Mouse (Mus musculus): Measurements from ENCODE around the gene Vmn1r158. TPM values are rescaled to one million over a fixed set of nuclear protein-coding genes. Genes with fewer than 3 reads are reported as not detected.
"Not testable (repeated sequence)": the region's sequence is repeated elsewhere in the genome, so short reads cannot be mapped to it uniquely, and the experiment has no call there.

Vmn1r158 gene
- not detected in 2 replicates for polyA plus RNA-seq (2012; rRNA removed)

DNA sequence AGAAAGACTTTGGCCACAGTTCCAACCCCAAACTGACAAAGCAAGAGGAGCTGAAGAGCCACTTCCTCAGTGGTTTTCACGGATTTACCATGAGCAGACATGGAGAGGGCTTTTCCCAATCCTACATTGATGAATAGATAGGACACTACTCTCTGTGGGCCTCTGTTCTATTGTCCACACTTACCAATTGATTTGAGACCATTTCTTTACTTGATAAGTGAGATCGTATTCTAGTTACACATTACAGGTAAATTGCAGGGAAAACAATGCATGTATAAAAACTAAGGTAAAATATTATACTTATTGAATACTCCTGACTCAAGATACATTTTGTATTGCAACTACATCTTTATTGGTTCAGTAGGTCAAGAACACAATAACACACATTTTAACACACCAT is at the start of gene Vmn1r158:
Vmn1r158 (minus strand) TSS at position 101 of the 400 bp plus-strand sequence.
- H3K27me3 ChIP-seq (ENCODE audit: control insufficient read depth, insufficient read depth, low read length); H3K4me1 ChIP-seq (ENCODE audit: control insufficient read depth, insufficient read depth, insufficient read length); H3K4me3 ChIP-seq (ENCODE audit: extremely low read depth, insufficient read depth, insufficient read length); DNase-seq (ENCODE audit: low read depth in 1 of 2, low spot score in 2 of 2); H3K27ac ChIP-seq (ENCODE audit: insufficient read depth, low read length); H3K36me3 ChIP-seq (ENCODE audit: control insufficient read depth, insufficient read depth, low read length): not testable (repeated sequence)
- WGBS = 58% methylated on average over 2 of the region's 2 CpGs

DNA sequence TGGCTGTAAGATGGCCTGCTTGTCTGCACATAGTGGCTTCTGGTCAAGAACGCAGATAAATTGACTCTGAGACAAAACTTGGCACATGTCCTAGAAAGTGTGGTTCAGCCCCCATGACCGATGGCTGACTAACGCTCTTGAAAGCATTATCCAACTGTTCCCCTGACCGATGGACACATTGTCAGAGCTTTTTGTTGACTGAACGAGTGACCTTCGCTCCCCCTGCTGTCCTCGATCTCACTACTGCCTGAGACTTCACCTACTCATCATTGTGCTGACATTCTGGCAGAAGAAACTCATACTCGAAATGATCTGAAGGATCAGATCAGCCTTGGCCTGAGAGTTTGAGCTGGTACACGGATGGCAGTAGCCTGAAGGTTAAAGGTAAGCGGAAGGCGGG is 14.6 kb downstream of the Vmn1r158 start:
- not testable (repeated sequence) for H3K4me1 ChIP-seq (ENCODE audit: control insufficient read depth, insufficient read depth, insufficient read length); H3K36me3 ChIP-seq (ENCODE audit: control insufficient read depth, insufficient read depth, low read length); H3K27ac ChIP-seq (ENCODE audit: insufficient read depth, low read length); H3K27me3 ChIP-seq (ENCODE audit: control insufficient read depth, insufficient read depth, low read length); DNase-seq (ENCODE audit: low read depth in 1 of 2, low spot score in 2 of 2); H3K4me3 ChIP-seq (ENCODE audit: extremely low read depth, insufficient read depth, insufficient read length)
- 92% methylated on average over 7 of the region's 11 CpGs for WGBS

DNA sequence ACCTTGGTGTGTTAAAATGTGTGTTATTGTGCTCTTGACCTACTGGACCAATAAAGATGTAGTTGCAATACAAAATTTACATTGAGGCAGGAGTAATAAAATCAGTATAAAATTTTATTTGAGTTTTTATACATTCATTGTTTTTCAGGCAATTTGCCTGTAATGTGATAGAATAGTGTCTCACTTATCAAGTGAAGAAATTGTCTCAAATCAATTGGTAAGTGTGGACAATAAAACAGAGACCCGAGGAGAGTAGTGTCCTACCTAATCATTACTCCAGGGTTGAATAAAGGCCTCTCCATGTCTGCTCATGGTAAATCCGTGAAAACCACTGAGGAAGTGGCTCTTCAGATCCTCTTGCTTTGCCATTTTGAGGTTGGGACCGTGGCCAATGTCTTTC is 29.2 kb downstream of the Vmn1r158 start, which contains the start of gene Vmn1r157:
Vmn1r157 (plus strand) TSS at position 301 of the 400 bp plus-strand sequence.
- H3K4me3 ChIP-seq (ENCODE audit: extremely low read depth, insufficient read depth, insufficient read length); H3K27me3 ChIP-seq (ENCODE audit: control insufficient read depth, insufficient read depth, low read length); DNase-seq (ENCODE audit: low read depth in 1 of 2, low spot score in 2 of 2); H3K4me1 ChIP-seq (ENCODE audit: control insufficient read depth, insufficient read depth, insufficient read length); H3K36me3 ChIP-seq (ENCODE audit: control insufficient read depth, insufficient read depth, low read length); H3K27ac ChIP-seq (ENCODE audit: insufficient read depth, low read length): not testable (repeated sequence)
- 28% methylated on average over 2 of the region's 3 CpGs for WGBS

Other genes with a start within 250 kb of the Vmn1r158 start
- gene Gm4201, start 225.4 kb downstream of the Vmn1r158 start, polyA plus RNA-seq (2012; rRNA removed) = not detected in 2 replicates
- gene Gm4565, start 202.7 kb downstream of the Vmn1r158 start, polyA plus RNA-seq (2012; rRNA removed) = not detected in 2 replicates
- gene Vmn1r155, start 132.8 kb downstream of the Vmn1r158 start, polyA plus RNA-seq (2012; rRNA removed) = not detected in 2 replicates
- gene Gm8693, start 98.5 kb downstream of the Vmn1r158 start, polyA plus RNA-seq (2012; rRNA removed) = not detected in 2 replicates
- gene Gm4567, start 71.1 kb downstream of the Vmn1r158 start, polyA plus RNA-seq (2012; rRNA removed) = not detected in 2 replicates
- gene Vmn1r157, start 29.1 kb downstream of the Vmn1r158 start, polyA plus RNA-seq (2012; rRNA removed) = not detected in 2 replicates
- gene Vmn1r159, start 52.8 kb upstream of the Vmn1r158 start, polyA plus RNA-seq (2012; rRNA removed) = not detected in 2 replicates
- gene Vmn1r160, start 80.4 kb upstream of the Vmn1r158 start, polyA plus RNA-seq (2012; rRNA removed) = not detected in 2 replicates
- gene Gm4214, start 193.9 kb upstream of the Vmn1r158 start, polyA plus RNA-seq (2012; rRNA removed) = not detected in 2 replicates
- not detected in 2 replicates for gene Gm4216, start 229.1 kb upstream of the Vmn1r158 start, polyA plus RNA-seq (2012; rRNA removed)